In the genomic region with DNA sequence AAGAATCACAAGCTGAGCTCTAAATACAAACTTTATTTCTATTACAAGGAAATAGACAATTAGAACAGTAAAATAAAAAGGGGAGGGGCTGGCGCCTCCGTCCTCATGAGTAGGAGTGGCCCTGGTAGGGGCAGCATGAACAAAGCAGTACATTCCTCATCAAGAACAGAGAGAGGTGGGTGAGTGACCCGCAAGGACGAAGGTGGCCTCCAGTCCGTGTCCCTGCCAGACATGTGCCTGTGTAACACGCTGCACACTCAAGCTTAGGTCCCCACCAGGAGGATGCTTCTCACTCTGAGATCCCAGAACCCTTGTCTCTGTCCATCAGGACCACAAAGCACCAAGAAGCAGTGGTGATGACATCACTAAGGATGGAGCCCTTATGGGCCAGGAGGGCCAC, we compare ENCODE assay signal across 23 mouse cellular contexts. TPM values are rescaled to one million over a fixed set of nuclear protein-coding genes. Genes with fewer than 3 reads are reported as not detected.
A peak's percentile ranks its signal among the peaks of the same experiment; 100 is the strongest.
DNase-seq lines count a peak whose midpoint lies in the region; ATAC-seq and TF ChIP-seq lines count a peak whose summit lies in the region.
"Had no signal": no experiment of that assay in that cellular context is flagged by ENCODE, and none has a peak within 500 bp of the region (broad histone marks: within the 10 kb centered on the region; RNA-seq: fewer than 3 reads in every experiment).

No protein-coding gene starts in this region.

- no peak overlapping the region for H3K4me3 ChIP-seq in embryonic facial prominence, embryonic 13.5 days
- H3K4me3 ChIP-seq in embryonic facial prominence, embryonic 10.5 days, result no peak overlapping the region
- no peak overlapping the region for H3K4me3 ChIP-seq in midbrain, embryonic 11.5 days (ENCODE audit: low read depth, low read length)
- H3K4me3 ChIP-seq in midbrain, embryonic 16.5 days (ENCODE audit: low read depth, low read length), result no peak overlapping the region
- no peak overlapping the region for H3K4me3 ChIP-seq in testis, adult 2 months (ENCODE audit: control insufficient read depth, low read depth, low read length)
- H3K4me3 ChIP-seq: forebrain, embryonic 13.5 days; forebrain, embryonic 15.5 days had no signal

- no peaks in the 10 kb centered on the region for H3K4me1 ChIP-seq in embryonic facial prominence, embryonic 13.5 days
- no peaks in the 10 kb centered on the region for H3K4me1 ChIP-seq in embryonic facial prominence, embryonic 10.5 days
- H3K4me1 ChIP-seq in midbrain, embryonic 11.5 days (ENCODE audit: control insufficient read depth, insufficient read depth, low read length), result no peaks in the 10 kb centered on the region
- no peaks in the 10 kb centered on the region for H3K4me1 ChIP-seq in midbrain, embryonic 16.5 days (ENCODE audit: control insufficient read depth, insufficient read depth, low read length)
- H3K4me1 ChIP-seq in testis, adult 2 months (ENCODE audit: control insufficient read depth, insufficient read depth, low read length), result no peaks in the 10 kb centered on the region
- H3K4me1 ChIP-seq: forebrain, embryonic 13.5 days; forebrain, embryonic 15.5 days had no signal

- TF ChIP-seq CTCF in testis, adult 2 months (IDR thresholded peaks at IDR 0.05; ENCODE audit: control insufficient read depth, insufficient read depth, insufficient replicate concordance, low read depth, low read length), result 0 out of 2 replicates have a peak, but pooled peaks have one; percentile 8

- no peaks in the 10 kb centered on the region for H3K27me3 ChIP-seq in embryonic facial prominence, embryonic 13.5 days
- H3K27me3 ChIP-seq in embryonic facial prominence, embryonic 10.5 days (replicated peaks; ENCODE audit: low read depth, poor library complexity, severe bottlenecking), result no peaks in the 10 kb centered on the region
- no peaks in the 10 kb centered on the region for H3K27me3 ChIP-seq in midbrain, embryonic 11.5 days (ENCODE audit: control insufficient read depth, insufficient read depth, low read length)
- no peaks in the 10 kb centered on the region for H3K27me3 ChIP-seq in midbrain, embryonic 16.5 days (ENCODE audit: control insufficient read depth, insufficient read depth, low read depth, low read length)
- no peaks in the 10 kb centered on the region for H3K27me3 ChIP-seq in testis, adult 2 months (ENCODE audit: control insufficient read depth, insufficient read depth, low read length)
- H3K27me3 ChIP-seq: CH12.LX; forebrain, embryonic 13.5 days; forebrain, embryonic 15.5 days; Patski had no signal

- no peak for TF ChIP-seq POLR2A in testis, adult 2 months (IDR thresholded peaks at IDR 0.05; ENCODE audit: control insufficient read depth, low read depth, low read length)

- no peak overlapping the region for H3K27ac ChIP-seq in embryonic facial prominence, embryonic 13.5 days
- H3K27ac ChIP-seq in embryonic facial prominence, embryonic 10.5 days (replicated peaks), result no peak overlapping the region
- H3K27ac ChIP-seq in midbrain, embryonic 11.5 days (ENCODE audit: low read depth, low read length), result no peak overlapping the region
- no peak overlapping the region for H3K27ac ChIP-seq in midbrain, embryonic 16.5 days (ENCODE audit: low read length)
- H3K27ac ChIP-seq in testis, adult 2 months (ENCODE audit: control insufficient read depth, insufficient read depth, low read depth, low read length), result no peak overlapping the region
- H3K27ac ChIP-seq: forebrain, embryonic 13.5 days; forebrain, embryonic 15.5 days had no signal

- DNase-seq in embryonic facial prominence, embryonic 10.5 days (ENCODE audit: low spot score), result no peak
- peak; percentile 77 for DNase-seq in midbrain, embryonic 11.5 days (ENCODE audit: low spot score, missing footprints)
- DNase-seq in testis, postnatal 14 days (ENCODE audit: low spot score), result no peak
- DNase-seq: adrenal gland, adult 8-10 months; adrenal gland, postnatal 14 days; adrenal gland, postnatal 36 days; B cell, adult 2 months; cerebellum, adult 11-12 months; cerebellum, adult 2 months; cerebellum, adult 9-10 months; cerebellum, postnatal 10 days; cerebellum, postnatal 25 days; forebrain, postnatal 0 days had no signal

- WGBS in embryonic facial prominence, embryonic 13.5 days, result 87% methylated on average over 6 of the region's 6 CpGs
- 93% methylated on average over 6 of the region's 6 CpGs for WGBS in embryonic facial prominence, embryonic 10.5 days
- 86% methylated on average over 6 of the region's 6 CpGs for WGBS in midbrain, embryonic 11.5 days
- WGBS in midbrain, embryonic 16.5 days, result 92% methylated on average over 6 of the region's 6 CpGs

- H3K36me3 ChIP-seq in embryonic facial prominence, embryonic 13.5 days, result peaks cover 85% of the 10 kb centered on the region
- H3K36me3 ChIP-seq in embryonic facial prominence, embryonic 10.5 days (replicated peaks), result peaks cover 96% of the 10 kb centered on the region
- H3K36me3 ChIP-seq in midbrain, embryonic 11.5 days (ENCODE audit: control insufficient read depth, insufficient read depth, low read length), result peaks cover 17% of the 10 kb centered on the region
- H3K36me3 ChIP-seq in midbrain, embryonic 16.5 days (ENCODE audit: control insufficient read depth, insufficient read depth, low read length), result peaks cover 39% of the 10 kb centered on the region
- no peaks in the 10 kb centered on the region; the same call in none of the 2 replicates for H3K36me3 ChIP-seq in testis, adult 2 months (ENCODE audit: control insufficient read depth, insufficient read depth, low read length)

- no peak overlapping the region for H3K4me2 ChIP-seq in embryonic facial prominence, embryonic 13.5 days
- H3K4me2 ChIP-seq in midbrain, embryonic 11.5 days, result no peak overlapping the region
- no peak overlapping the region for H3K4me2 ChIP-seq in midbrain, embryonic 16.5 days (ENCODE audit: low read length)
- H3K4me2 ChIP-seq: forebrain, embryonic 13.5 days; forebrain, embryonic 15.5 days had no signal

- H3K9ac ChIP-seq in embryonic facial prominence, embryonic 13.5 days, result no peak overlapping the region
- no peak overlapping the region for H3K9ac ChIP-seq in midbrain, embryonic 11.5 days (ENCODE audit: low read length)
- H3K9ac ChIP-seq in midbrain, embryonic 16.5 days (ENCODE audit: low read depth, low read length), result no peak overlapping the region
- H3K9ac ChIP-seq: forebrain, embryonic 13.5 days; forebrain, embryonic 15.5 days; forebrain, postnatal 0 days had no signal

- peak; percentile 12; the same call in 1 of the 2 replicates for ATAC-seq in embryonic facial prominence, embryonic 13.5 days (ENCODE audit: insufficient number of reproducible peaks, insufficient read depth, low FRiP score, low TSS enrichment, low read depth)
- no peak for ATAC-seq in midbrain, embryonic 11.5 days (ENCODE audit: low FRiP score)
- ATAC-seq in midbrain, embryonic 16.5 days, result no peak
- ATAC-seq: activated CD4-positive, CD25-positive, alpha-beta regulatory T cell, adult 4 months; CD4-positive, CD25-positive, alpha-beta regulatory T cell, adult 4 months; forebrain, embryonic 13.5 days; forebrain, embryonic 15.5 days; forebrain, postnatal 0 days; Patski had no signal

- no peaks in the 10 kb centered on the region for H3K9me3 ChIP-seq in embryonic facial prominence, embryonic 13.5 days
- no peaks in the 10 kb centered on the region for H3K9me3 ChIP-seq in embryonic facial prominence, embryonic 10.5 days
- H3K9me3 ChIP-seq in midbrain, embryonic 11.5 days (ENCODE audit: control insufficient read depth, low read length), result no peaks in the 10 kb centered on the region
- no peaks in the 10 kb centered on the region for H3K9me3 ChIP-seq in midbrain, embryonic 16.5 days (replicated peaks; ENCODE audit: control insufficient read depth, low read length, poor library complexity, severe bottlenecking)
- H3K9me3 ChIP-seq: forebrain, embryonic 13.5 days; forebrain, embryonic 15.5 days; G1E had no signal

RNA-seq across cellular contexts. Expression of a gene that starts 13.7 kb away (rescaled TPM):
- 74.6 and 80.7 TPM in 2 replicates for polyA plus RNA-seq in embryonic facial prominence, embryonic 13.5 days (2015; fragmentation: Nextera tagmentation; extraction: Ambion mirVana)
- 74.1 and 74.8 TPM in 2 replicates for polyA plus RNA-seq in embryonic facial prominence, embryonic 10.5 days (2016; fragmentation: Nextera tagmentation; extraction: Ambion mirVana)
- polyA plus RNA-seq in midbrain, embryonic 11.5 days (2014; fragmentation: Nextera tagmentation; extraction: Ambion mirVana), result 84.0 and 87.5 TPM in 2 replicates
- 135 and 140 TPM in 2 replicates for polyA plus RNA-seq in midbrain, embryonic 16.5 days (2015; fragmentation: Nextera tagmentation; extraction: Ambion mirVana)
- 334 and 348 TPM in 2 replicates for polyA plus RNA-seq in testis, adult 2 months (2012; rRNA removed)

RNA-seq across cellular contexts. Expression of a gene that starts 26.0 kb away (rescaled TPM):
- 39.2 and 40.8 TPM in 2 replicates for polyA plus RNA-seq in embryonic facial prominence, embryonic 13.5 days (2015; fragmentation: Nextera tagmentation; extraction: Ambion mirVana)
- 49.4 and 53.7 TPM in 2 replicates for polyA plus RNA-seq in embryonic facial prominence, embryonic 10.5 days (2016; fragmentation: Nextera tagmentation; extraction: Ambion mirVana)
- 46.9 and 51.7 TPM in 2 replicates for polyA plus RNA-seq in midbrain, embryonic 11.5 days (2014; fragmentation: Nextera tagmentation; extraction: Ambion mirVana)
- polyA plus RNA-seq in midbrain, embryonic 16.5 days (2015; fragmentation: Nextera tagmentation; extraction: Ambion mirVana), result 54.0 and 55.0 TPM in 2 replicates
- polyA plus RNA-seq in testis, adult 2 months (2012; rRNA removed), result 26.4 and 27.7 TPM in 2 replicates
